Mouse (Mus musculus) limb, embryonic 14.5 days (tissue): Measurements from ENCODE around the gene Nanog. TPM values are rescaled to one million over a fixed set of nuclear protein-coding genes. Genes with fewer than 3 reads are reported as not detected.

ENCODE experiments used
- ATAC-seq: fragments of 200-750 bp; cut with Nextera tagmentation; 2 replicates; pipeline ENCODE4 v1.8.0; 2017; ENCODE audit warnings: low read depth, moderate number of reproducible peaks, moderate TSS enrichment; ENCODE audit not compliant: low FRiP score
- DNase-seq: peaks from one replicate; pipeline ENCODE4 v3.0.0-alpha.2; 2015; ENCODE audit warnings: low spot score
- H3K27ac ChIP-seq: fragments of 300-500 bp; sonication (generic); replicated peaks from 2 replicates; pipeline ENCODE4 v1.5.1; 2014; ENCODE audit warnings: low read depth, mild to moderate bottlenecking, low read length, moderate library complexity, mixed read lengths
- H3K27me3 ChIP-seq: fragments of 300-500 bp; sonication (generic); 2 replicates; pipeline ENCODE4 v1.6.1; 2014; ENCODE audit warnings: low read length, mixed read lengths; ENCODE audit not compliant: control insufficient read depth, insufficient read depth
- H3K36me3 ChIP-seq: fragments of 300-500 bp; sonication (generic); 2 replicates; pipeline ENCODE4 v1.6.1; 2014; ENCODE audit warnings: mild to moderate bottlenecking, low read length, moderate library complexity, mixed read lengths; ENCODE audit not compliant: control insufficient read depth, insufficient read depth
- H3K4me1 ChIP-seq: fragments of 300-500 bp; sonication (generic); 2 replicates; pipeline ENCODE4 v1.6.1; 2014; ENCODE audit warnings: antibody characterized with exemption, low read length, mixed read lengths; ENCODE audit not compliant: control insufficient read depth, insufficient read depth
- H3K4me2 ChIP-seq: fragments of 300-500 bp; sonication (generic); replicated peaks from 2 replicates; pipeline ENCODE4 v1.6.1; 2014; ENCODE audit warnings: low read depth, mild to moderate bottlenecking, low read length, moderate library complexity; ENCODE audit not compliant: severe bottlenecking
- H3K4me3 ChIP-seq: fragments of 300-500 bp; sonication (generic); replicated peaks from 2 replicates; pipeline ENCODE4 v1.5.1; 2014; ENCODE audit warnings: low read length
- H3K9ac ChIP-seq: fragments of 300-500 bp; sonication (generic); 2 replicates; pipeline ENCODE4 v1.6.1; 2014; ENCODE audit warnings: mild to moderate bottlenecking, low read depth, low read length, moderate library complexity; ENCODE audit not compliant: severe bottlenecking
- H3K9me3 ChIP-seq: fragments of 300-500 bp; sonication (generic); 2 replicates; pipeline ENCODE4 v1.6.1; 2016; ENCODE audit warnings: low read length; ENCODE audit not compliant: control insufficient read depth
- POLR2A ChIP-seq: fragments of 200-500 bp; IDR thresholded peaks from 2 replicates; pipeline ENCODE4 v1.8.0; 2012; ENCODE audit warnings: inconsistent platforms, mild to moderate bottlenecking, moderate library complexity, borderline replicate concordance; ENCODE audit not compliant: insufficient read depth, insufficient read length; ENCODE audit errors: extremely low read depth
- WGBS: fragments of 180-500 bp; shearing (Covaris S2); extraction: QIAGEN DNeasy Blood & Tissue Kit; methylation state at CpG from one replicate; pipeline ENCODE4 v1.1.7; 2014; 5-methylcytosine and 5-hydroxymethylcytosine counted together
- polyA plus RNA-seq, 2 experiments: library from polyadenylated mRNA; depleted of rRNA in 1 of 2; stranded (reverse) in 1 of 2; unstranded in 1 of 2; fragments of >200 nt; fragmentation: Nextera tagmentation in 1 of 2; extraction: Ambion mirVana in 1 of 2; gene quantifications; 2 replicates each; pipeline versions ENCODE4 v1.2.1 to v1.2.3; 2012 to 2014

The Nanog gene
- polyA plus RNA-seq, 2 experiments = 0.21 to 0.47 TPM

- ATAC-seq = no peak
- no peaks in the 10 kb centered on the region for H3K27me3 ChIP-seq
- H3K9ac ChIP-seq = no peak overlapping the region
- no peaks in the 10 kb centered on the region for H3K9me3 ChIP-seq
- H3K27ac ChIP-seq = no peak overlapping the region
- H3K4me1 ChIP-seq = no peaks in the 10 kb centered on the region
- no peak for DNase-seq
- H3K4me3 ChIP-seq = no peak overlapping the region
- no peaks in the 10 kb centered on the region for H3K36me3 ChIP-seq
- no peak for TF ChIP-seq POLR2A
- WGBS = 28% methylated on average over 2 of the region's 2 CpGs
- H3K4me2 ChIP-seq = no peak overlapping the region
Measured at GRCm38 (mm10) chr6:122755913-122756312, 48.6 kb downstream of the Nanog start.

GRCm38 (mm10) chr6:122758732-122759131 is 51.4 kb downstream of the Nanog start:
- 76% methylated on average over 5 of the region's 5 CpGs for WGBS
- H3K27ac ChIP-seq = no peak overlapping the region
- no peak overlapping the region for H3K4me2 ChIP-seq
- no peaks in the 10 kb centered on the region for H3K9me3 ChIP-seq
- DNase-seq = no peak
- H3K27me3 ChIP-seq = no peaks in the 10 kb centered on the region
- no peaks in the 10 kb centered on the region for H3K36me3 ChIP-seq
- no peak overlapping the region for H3K9ac ChIP-seq
- no peak for ATAC-seq
- H3K4me3 ChIP-seq = no peak overlapping the region
- TF ChIP-seq POLR2A = no peak
- peaks cover 7% of the 10 kb centered on the region; the same call in 1 of the 2 replicates for H3K4me1 ChIP-seq

- ATAC-seq = peak; percentile 70
Measured at GRCm38 (mm10) chr6:122761011-122761599, 53.8 kb downstream of the Nanog start.

GRCm38 (mm10) chr6:122761901-122762300 is 54.6 kb downstream of the Nanog start:
- Histone ChIP-seq H3K4me1 (peaks cover 26% of the 10 kb centered on the region), H3K9me3 (no peaks in the 10 kb centered on the region), H3K27ac (no peak overlapping the region), H3K36me3 (no peaks in the 10 kb centered on the region), H3K4me2 (peak overlapping the region; percentile 41; the same call in 1 of the 2 replicates), H3K9ac (no peak overlapping the region), H3K4me3 (no peak overlapping the region), H3K27me3 (no peaks in the 10 kb centered on the region)
- no peak for DNase-seq
- ATAC-seq = no peak
- TF ChIP-seq POLR2A = no peak

More at GRCm38 (mm10) chr6:122761011-122761599, 53.8 kb downstream of the Nanog start:
- Histone ChIP-seq H3K9ac (0 out of 2 replicates have a peak overlapping the region, but pooled peaks have one; percentile 34), H3K9me3 (no peaks in the 10 kb centered on the region), H3K27me3 (no peaks in the 10 kb centered on the region), H3K4me3 (peak overlapping the region; percentile 44), H3K36me3 (no peaks in the 10 kb centered on the region), H3K4me1 (peaks cover 21% of the 10 kb centered on the region), H3K27ac (peak overlapping the region; percentile 62; the same call in 1 of the 2 replicates), H3K4me2 (peak overlapping the region; percentile 41)
- WGBS = 2% methylated on average over 11 of the region's 11 CpGs
- peak; percentile 25; the same call in 1 of the 2 replicates for TF ChIP-seq POLR2A
- peak; percentile 95 for DNase-seq

- Histone ChIP-seq H3K27me3 (no peaks in the 10 kb centered on the region), H3K9ac (no peak overlapping the region), H3K4me3 (no peak overlapping the region), H3K4me2 (no peak overlapping the region), H3K36me3 (no peaks in the 10 kb centered on the region), H3K27ac (no peak overlapping the region), H3K4me1 (peaks cover 26% of the 10 kb centered on the region), H3K9me3 (no peaks in the 10 kb centered on the region)
- DNase-seq (no peak), ATAC-seq (no peak)
- no peak for TF ChIP-seq POLR2A
- 57% methylated on average over 3 of the region's 3 CpGs for WGBS
Measured at GRCm38 (mm10) chr6:122762480-122762879, 55.2 kb downstream of the Nanog start.
